Mouse (Mus musculus): ENCODE measurements around the gene Trpv5. TPM values are rescaled to one million over a fixed set of nuclear protein-coding genes. Genes with fewer than 3 reads are reported as not detected.

Gene Trpv5
- not detected in 2 replicates for polyA plus RNA-seq (2012; rRNA removed)

DNA sequence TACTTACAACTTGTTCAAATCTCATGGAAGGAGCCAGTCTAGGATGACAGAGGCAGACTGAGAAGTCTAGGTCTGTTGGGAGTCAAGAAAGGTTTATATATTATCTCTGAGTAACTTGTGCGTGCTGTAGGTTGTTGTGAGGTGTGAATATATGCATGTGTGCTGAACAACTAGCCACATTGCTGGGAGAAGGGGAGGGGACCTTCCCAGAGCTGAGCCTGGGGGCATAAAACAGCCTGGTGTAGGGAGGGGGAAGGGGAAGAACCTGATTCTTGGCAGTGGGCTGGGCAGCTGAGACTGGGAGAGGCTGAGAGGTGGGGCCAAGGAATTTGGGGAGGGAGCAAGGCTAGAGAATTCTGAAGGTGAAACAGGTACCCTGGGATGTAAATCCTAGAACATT lies at the start of gene Trpv5:
TSS of gene Trpv5 (minus strand) at position 101 of the 400 bp plus-strand sequence.

DNA sequence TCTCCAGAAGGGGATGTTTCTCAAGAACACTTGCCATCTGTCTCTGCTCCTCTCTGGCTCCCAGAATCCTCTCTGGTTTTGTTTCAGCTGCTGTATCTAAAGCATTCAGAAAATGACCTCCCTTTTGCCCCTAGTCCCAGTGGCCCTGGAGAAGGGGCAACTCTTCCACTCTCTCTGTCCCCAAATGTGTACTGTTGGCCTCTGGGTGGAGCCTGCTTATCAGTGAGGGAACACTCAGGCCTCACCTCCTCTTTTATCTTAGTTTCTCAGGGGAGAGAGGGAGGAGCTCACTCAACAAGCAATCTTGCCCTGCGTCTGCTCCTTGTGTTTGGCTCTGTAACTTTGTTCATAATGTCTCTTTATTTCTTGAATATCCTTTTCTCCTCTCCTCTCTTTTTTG lies 23.6 kb upstream of the Trpv5 start, which contains the start of gene Kel:
TSS of gene Kel (minus strand) at position 217 of the 400 bp plus-strand sequence.

GRCm38 (mm10) chr6:41684131-41684530 lies 3.6 kb upstream of the Trpv5 start, which contains the start of gene Llcfc1:
Llcfc1 (plus strand) TSS chr6:41684431.

GRCm38 (mm10) chr6:41636178-41636577 lies 44.4 kb downstream of the Trpv5 start, which contains the start of gene Trpv6:
Trpv6 (minus strand) TSS chr6:41636405.

DNA sequence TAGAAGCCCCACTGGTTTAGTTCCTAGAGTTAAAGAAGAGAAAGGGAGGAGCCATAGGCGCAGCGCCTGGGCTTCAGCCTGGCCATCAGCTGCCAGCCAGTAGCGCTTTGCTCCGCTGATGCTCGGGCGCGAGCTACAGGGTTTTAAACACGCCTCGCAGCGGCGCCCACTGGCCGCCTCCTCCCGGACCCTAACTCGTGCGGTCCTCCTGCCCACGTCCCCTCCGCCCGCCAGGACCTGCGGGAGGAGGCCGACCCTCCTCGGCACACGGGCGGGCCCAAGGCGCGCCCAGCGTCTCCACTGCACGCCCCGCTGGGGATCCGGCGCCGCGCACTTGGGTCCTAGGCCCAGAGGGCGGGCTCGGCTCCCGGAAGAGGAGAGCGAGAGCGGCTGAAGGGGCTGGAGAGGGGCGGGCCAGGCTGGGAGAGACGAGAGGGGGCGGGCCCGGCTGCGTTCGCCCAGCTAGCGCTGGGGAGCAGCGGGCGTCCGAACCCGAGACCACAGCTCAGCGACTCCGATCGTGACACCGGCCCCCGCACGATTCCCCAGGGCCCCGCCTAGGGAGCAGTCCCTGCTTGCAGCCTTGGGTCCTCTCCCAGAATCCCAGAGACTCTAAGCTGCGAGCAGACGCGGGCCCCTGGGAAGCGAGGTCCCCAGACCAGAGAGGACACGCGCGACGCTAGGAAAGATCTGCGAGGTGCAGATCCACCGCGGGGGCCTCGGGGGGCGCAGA lies 75.3 kb downstream of the Trpv5 start, which contains the start of gene Ephb6:
TSS of gene Ephb6 (plus strand) at position 422 of the 733 bp plus-strand sequence.

Other genes starting within 250 kb of the Trpv5 start
- gene Gm10334, start 234.6 kb downstream of the Trpv5 start, polyA plus RNA-seq (2012; rRNA removed), result not detected in 2 replicates
- not detected in 2 replicates for gene Prss1, start 221.8 kb downstream of the Trpv5 start, polyA plus RNA-seq (2012; rRNA removed)
- gene Prss2, start 159.0 kb downstream of the Trpv5 start, polyA plus RNA-seq (2012; rRNA removed), result not detected in 2 replicates
- gene Ephb6, start 75.3 kb downstream of the Trpv5 start, polyA plus RNA-seq (2012; rRNA removed), result 33.5 and 40.0 TPM in 2 replicates
- gene Trpv6, start 44.4 kb downstream of the Trpv5 start, polyA plus RNA-seq (2012; rRNA removed), result 0.04 and 0.19 TPM in 2 replicates
- not detected in 2 replicates for gene Llcfc1, start 3.7 kb upstream of the Trpv5 start, polyA plus RNA-seq (2012; rRNA removed)
- gene Kel, start 23.6 kb upstream of the Trpv5 start, polyA plus RNA-seq (2012; rRNA removed), result 0.63 and 0.71 TPM in 2 replicates
- gene Olfr459, start 94.4 kb upstream of the Trpv5 start, polyA plus RNA-seq (2012; rRNA removed), result not detected in 2 replicates
- gene Pip, start 166.8 kb upstream of the Trpv5 start, polyA plus RNA-seq (2012; rRNA removed), result not detected in 2 replicates
- not detected in 2 replicates for gene Sval2, start 172.2 kb upstream of the Trpv5 start, polyA plus RNA-seq (2012; rRNA removed)